Mouse (Mus musculus): ENCODE results near the gene Tmem35b. TPM values are rescaled to one million over a fixed set of nuclear protein-coding genes. Genes with fewer than 3 reads are reported as not detected.

Tmem35b gene
- polyA plus RNA-seq, 1 experiment from 2014 or later: 27.3 TPM

- peaks cover 8% of the 10 kb centered on the region for H3K36me3 ChIP-seq (ENCODE audit: control insufficient read depth, insufficient read depth, low read length)
Observed at GRCm38 (mm10) chr4:127110570-127110969, 12.9 kb upstream of the Tmem35b start.

GRCm38 (mm10) chr4:127124331-127124730, 840 bp downstream of the Tmem35b start:
- Histone ChIP-seq H3K4me1 (ENCODE audit: control insufficient read depth, insufficient read depth, low read length) (no peaks in the 10 kb centered on the region; the same call in 1 of the 2 replicates), H3K9ac (ENCODE audit: low read depth, low read length) (no peak overlapping the region), H3K36me3 (ENCODE audit: control insufficient read depth, insufficient read depth, low read length) (no peaks in the 10 kb centered on the region), H3K27ac (ENCODE audit: low read length) (no peak overlapping the region), H3K4me2 (ENCODE audit: low read depth, low read length) (no peak overlapping the region), H3K9me3 (ENCODE audit: control insufficient read depth, low read length) (no peaks in the 10 kb centered on the region), H3K4me3 (ENCODE audit: low read length) (no peak overlapping the region), H3K27me3 (replicated peaks; ENCODE audit: control insufficient read depth, insufficient read depth, low read length) (no peaks in the 10 kb centered on the region)
- 97% methylated on average over 1 of the region's 1 CpGs for WGBS
- ATAC-seq: no peak

More at GRCm38 (mm10) chr4:127110570-127110969, 12.9 kb upstream of the Tmem35b start:
- Histone ChIP-seq H3K27ac (ENCODE audit: low read length) (no peak overlapping the region), H3K27me3 (replicated peaks; ENCODE audit: control insufficient read depth, insufficient read depth, low read length) (no peaks in the 10 kb centered on the region), H3K9ac (ENCODE audit: low read depth, low read length) (no peak overlapping the region), H3K4me2 (ENCODE audit: low read depth, low read length) (no peak overlapping the region), H3K4me3 (ENCODE audit: low read length) (no peak overlapping the region), H3K4me1 (ENCODE audit: control insufficient read depth, insufficient read depth, low read length) (no peaks in the 10 kb centered on the region), H3K9me3 (ENCODE audit: control insufficient read depth, low read length) (no peaks in the 10 kb centered on the region)
- WGBS: 74% methylated on average over 4 of the region's 4 CpGs
- ATAC-seq: no peak

GRCm38 (mm10) chr4:127125834-127126463, 2.5 kb downstream of the Tmem35b start:
- Histone ChIP-seq H3K4me3 (ENCODE audit: low read length) (peak overlapping the region; percentile 73), H3K4me2 (ENCODE audit: low read depth, low read length) (peak overlapping the region; percentile 89), H3K9ac (ENCODE audit: low read depth, low read length) (peak overlapping the region; percentile 84), H3K4me1 (ENCODE audit: control insufficient read depth, insufficient read depth, low read length) (no peaks in the 10 kb centered on the region; the same call in 1 of the 2 replicates), H3K36me3 (ENCODE audit: control insufficient read depth, insufficient read depth, low read length) (no peaks in the 10 kb centered on the region), H3K9me3 (ENCODE audit: control insufficient read depth, low read length) (no peaks in the 10 kb centered on the region), H3K27ac (ENCODE audit: low read length) (0 out of 2 replicates have a peak overlapping the region, but pooled peaks have one; percentile 31), H3K27me3 (replicated peaks; ENCODE audit: control insufficient read depth, insufficient read depth, low read length) (no peaks in the 10 kb centered on the region)
- WGBS: under 1% methylated on average over 35 of the region's 35 CpGs
- ATAC-seq: peak; percentile 98

GRCm38 (mm10) chr4:127134687-127135086, 11.2 kb downstream of the Tmem35b start:
- Histone ChIP-seq H3K36me3 (ENCODE audit: control insufficient read depth, insufficient read depth, low read length) (no peaks in the 10 kb centered on the region), H3K27ac (ENCODE audit: low read length) (no peak overlapping the region), H3K27me3 (replicated peaks; ENCODE audit: control insufficient read depth, insufficient read depth, low read length) (no peaks in the 10 kb centered on the region), H3K9me3 (ENCODE audit: control insufficient read depth, low read length) (no peaks in the 10 kb centered on the region), H3K4me3 (ENCODE audit: low read length) (no peak overlapping the region), H3K4me2 (ENCODE audit: low read depth, low read length) (no peak overlapping the region), H3K4me1 (ENCODE audit: control insufficient read depth, insufficient read depth, low read length) (no peaks in the 10 kb centered on the region), H3K9ac (ENCODE audit: low read depth, low read length) (no peak overlapping the region)
- no peak for ATAC-seq
- WGBS: 42% methylated on average over 1 of the region's 1 CpGs

GRCm38 (mm10) chr4:127137591-127137990, 14.1 kb downstream of the Tmem35b start:
- Histone ChIP-seq H3K27ac (ENCODE audit: low read length) (no peak overlapping the region), H3K27me3 (replicated peaks; ENCODE audit: control insufficient read depth, insufficient read depth, low read length) (no peaks in the 10 kb centered on the region), H3K36me3 (ENCODE audit: control insufficient read depth, insufficient read depth, low read length) (no peaks in the 10 kb centered on the region), H3K4me1 (ENCODE audit: control insufficient read depth, insufficient read depth, low read length) (no peaks in the 10 kb centered on the region), H3K4me2 (ENCODE audit: low read depth, low read length) (no peak overlapping the region), H3K9me3 (ENCODE audit: control insufficient read depth, low read length) (no peaks in the 10 kb centered on the region), H3K4me3 (ENCODE audit: low read length) (no peak overlapping the region), H3K9ac (ENCODE audit: low read depth, low read length) (no peak overlapping the region)
- WGBS: 78% methylated on average over 5 of the region's 5 CpGs
- no peak for ATAC-seq

GRCm38 (mm10) chr4:127138486-127138885, 15.0 kb downstream of the Tmem35b start:
- H3K9ac ChIP-seq (ENCODE audit: low read depth, low read length): no peak overlapping the region
- H3K4me2 ChIP-seq (ENCODE audit: low read depth, low read length): no peak overlapping the region
- WGBS: 38% methylated on average over 6 of the region's 6 CpGs
- no peaks in the 10 kb centered on the region for H3K9me3 ChIP-seq (ENCODE audit: control insufficient read depth, low read length)
- no peak overlapping the region for H3K27ac ChIP-seq (ENCODE audit: low read length)
- no peak overlapping the region for H3K4me3 ChIP-seq (ENCODE audit: low read length)
- no peaks in the 10 kb centered on the region for H3K27me3 ChIP-seq (replicated peaks; ENCODE audit: control insufficient read depth, insufficient read depth, low read length)
- no peaks in the 10 kb centered on the region for H3K4me1 ChIP-seq (ENCODE audit: control insufficient read depth, insufficient read depth, low read length)
- H3K36me3 ChIP-seq (ENCODE audit: control insufficient read depth, insufficient read depth, low read length): no peaks in the 10 kb centered on the region
- no peak for ATAC-seq

GRCm38 (mm10) chr4:127150031-127150430, 26.5 kb downstream of the Tmem35b start:
- no peak for ATAC-seq
- Histone ChIP-seq H3K27me3 (replicated peaks; ENCODE audit: control insufficient read depth, insufficient read depth, low read length) (no peaks in the 10 kb centered on the region), H3K4me2 (ENCODE audit: low read depth, low read length) (no peak overlapping the region), H3K4me3 (ENCODE audit: low read length) (no peak overlapping the region), H3K9me3 (ENCODE audit: control insufficient read depth, low read length) (no peaks in the 10 kb centered on the region), H3K9ac (ENCODE audit: low read depth, low read length) (no peak overlapping the region), H3K36me3 (ENCODE audit: control insufficient read depth, insufficient read depth, low read length) (no peaks in the 10 kb centered on the region), H3K4me1 (ENCODE audit: control insufficient read depth, insufficient read depth, low read length) (no peaks in the 10 kb centered on the region), H3K27ac (ENCODE audit: low read length) (no peak overlapping the region)
- WGBS: 84% methylated on average over 13 of the region's 13 CpGs

GRCm38 (mm10) chr4:127153345-127153744, 29.9 kb downstream of the Tmem35b start:
- H3K4me2 ChIP-seq (ENCODE audit: low read depth, low read length): no peak overlapping the region
- no peak for ATAC-seq
- no peaks in the 10 kb centered on the region for H3K27me3 ChIP-seq (replicated peaks; ENCODE audit: control insufficient read depth, insufficient read depth, low read length)
- no peak overlapping the region for H3K4me3 ChIP-seq (ENCODE audit: low read length)
- H3K9ac ChIP-seq (ENCODE audit: low read depth, low read length): no peak overlapping the region
- no peaks in the 10 kb centered on the region for H3K4me1 ChIP-seq (ENCODE audit: control insufficient read depth, insufficient read depth, low read length)
- H3K27ac ChIP-seq (ENCODE audit: low read length): no peak overlapping the region
- no peaks in the 10 kb centered on the region for H3K9me3 ChIP-seq (ENCODE audit: control insufficient read depth, low read length)
- 57% methylated on average over 1 of the region's 1 CpGs for WGBS
- no peaks in the 10 kb centered on the region for H3K36me3 ChIP-seq (ENCODE audit: control insufficient read depth, insufficient read depth, low read length)

- no peak overlapping the region for H3K4me3 ChIP-seq (ENCODE audit: low read length)
- no peaks in the 10 kb centered on the region for H3K9me3 ChIP-seq (ENCODE audit: control insufficient read depth, low read length)
- no peak for ATAC-seq
- no peaks in the 10 kb centered on the region for H3K27me3 ChIP-seq (replicated peaks; ENCODE audit: control insufficient read depth, insufficient read depth, low read length)
- no peaks in the 10 kb centered on the region for H3K4me1 ChIP-seq (ENCODE audit: control insufficient read depth, insufficient read depth, low read length)
- no peak overlapping the region for H3K4me2 ChIP-seq (ENCODE audit: low read depth, low read length)
- WGBS: 61% methylated on average over 5 of the region's 5 CpGs
- H3K36me3 ChIP-seq (ENCODE audit: control insufficient read depth, insufficient read depth, low read length): no peaks in the 10 kb centered on the region
- H3K9ac ChIP-seq (ENCODE audit: low read depth, low read length): no peak overlapping the region
- H3K27ac ChIP-seq (ENCODE audit: low read length): no peak overlapping the region
Observed at GRCm38 (mm10) chr4:127155757-127156156, 32.3 kb downstream of the Tmem35b start.

- H3K9me3 ChIP-seq (ENCODE audit: control insufficient read depth, low read length): no peaks in the 10 kb centered on the region
Observed at GRCm38 (mm10) chr4:127157746-127158145, 34.3 kb downstream of the Tmem35b start.

More at GRCm38 (mm10) chr4:127157746-127158145, 34.3 kb downstream of the Tmem35b start:
- H3K27ac ChIP-seq (ENCODE audit: low read length): no peak overlapping the region
- ATAC-seq: no peak
- H3K36me3 ChIP-seq (ENCODE audit: control insufficient read depth, insufficient read depth, low read length): no peaks in the 10 kb centered on the region
- H3K4me2 ChIP-seq (ENCODE audit: low read depth, low read length): no peak overlapping the region
- H3K27me3 ChIP-seq (replicated peaks; ENCODE audit: control insufficient read depth, insufficient read depth, low read length): no peaks in the 10 kb centered on the region; the same call in 1 of the 2 replicates
- WGBS: 77% methylated on average over 4 of the region's 4 CpGs
- no peaks in the 10 kb centered on the region for H3K4me1 ChIP-seq (ENCODE audit: control insufficient read depth, insufficient read depth, low read length)
- H3K9ac ChIP-seq (ENCODE audit: low read depth, low read length): no peak overlapping the region
- no peak overlapping the region for H3K4me3 ChIP-seq (ENCODE audit: low read length)
